ENCODE assay signal across 8 mouse cellular contexts in genomic region chr6:116207729-116208534, GRCm38 (mm10). TPM values are rescaled to one million over a fixed set of nuclear protein-coding genes. Genes with fewer than 3 reads are reported as not detected.
A peak's percentile ranks its signal among the peaks of the same experiment; 100 is the strongest.
DNase-seq lines count a peak whose midpoint lies in the region; ATAC-seq lines count a peak whose summit lies in the region.

Washc2 (plus strand) TSS chr6:116208038.

- peak; percentile 87 for ATAC-seq in inflammation-experienced regulatory T-cells, adult 6 months
- peak; percentile 96 for ATAC-seq in megakaryocyte-erythroid progenitor cell, adult 5-6 weeks (replicated peaks; ENCODE audit: low FRiP score, low TSS enrichment, poor library complexity, severe bottlenecking)

- intact Hi-C loops in gastrocnemius, postnatal 14 days (cut with DNase I; ENCODE audit: low total_unique reads) = no loop called here
- intact Hi-C loops in left cerebral cortex, postnatal 10 days (cut with DNase I) = no loop called here

- DNase-seq in adrenal gland, adult (ENCODE audit: inconsistent age in 2 of 2, low spot score in 1 of 2) = peak; percentile 96 to 99
- DNase-seq in embryo, embryonic 10.5 days (ENCODE audit: low spot score) = peak; percentile 98
- DNase-seq in gastrocnemius, postnatal 14 days = peak; percentile 95
- peak; percentile 94 to 96 for DNase-seq in left cerebral cortex, postnatal 10 days (ENCODE audit: extremely low spot score in 1 of 2, low spot score in 2 of 2)
- DNase-seq in right cerebral cortex, postnatal 25 days = peak; percentile 93
- DNase-seq in urinary bladder, postnatal 4 days (ENCODE audit: low spot score in 2 of 2) = peak; percentile 93 to 96

RNA-seq across cellular contexts. Expression of gene Washc2, which starts in this region (rescaled TPM):
- total RNA-seq in gastrocnemius, postnatal 14 days (2021) = 10 to 100 TPM; 22.2 to 22.4 TPM
- 10 to 100 TPM; 32.1 to 46.4 (median 45.6) TPM for polyA plus RNA-seq in inflammation-experienced regulatory T-cells, adult 6 months (2017; shearing (Covaris generic))
- 10 to 100 TPM; 81.5 to 86.8 TPM for total RNA-seq in left cerebral cortex, postnatal 10 days (2021)
- 39.7 and 43.1 TPM in 2 replicates for total RNA-seq in megakaryocyte-erythroid progenitor cell, adult 5-6 weeks (2014; fragmentation: Nextera tagmentation)
- total RNA-seq in megakaryocyte-erythroid progenitor cell, adult 5-6 weeks (2017) = 35.8 and 44.9 TPM in 2 replicates

Comparison
In these comparisons a context has a peak if more than half of its experiments do, and no peak if none do; other contexts are left out.
1. Peak in every context shown above with its lines: DNase-seq and ATAC-seq.